Mouse (Mus musculus) C2C12 (cell line): Measurements from ENCODE around the gene Ppdpf.

Experiments
- CEBPB ChIP-seq: IDR thresholded peaks from one replicate; pipeline ENCODE4 v1.6.1; 2011; ENCODE audit warnings: low read depth, mild to moderate bottlenecking, control low read depth, moderate library complexity
- CTCF ChIP-seq: IDR thresholded peaks from one replicate; pipeline ENCODE4 v1.5.1; 2011; ENCODE audit not compliant: control insufficient read depth, insufficient read depth, insufficient read length
- FOSL1 ChIP-seq: IDR thresholded peaks from one replicate; pipeline ENCODE4 v1.8.0; 2011; ENCODE audit warnings: mild to moderate bottlenecking, low read length; ENCODE audit not compliant: poor library complexity, insufficient read depth, severe bottlenecking
- MAX ChIP-seq: IDR thresholded peaks from one replicate; pipeline ENCODE4 v1.6.1; 2011; ENCODE audit warnings: mild to moderate bottlenecking, control low read depth
- MYOD1 ChIP-seq: IDR thresholded peaks from one replicate; pipeline ENCODE4 v1.6.1; 2011; ENCODE audit warnings: low read depth; ENCODE audit not compliant: control insufficient read depth, insufficient read length
- USF1 ChIP-seq: IDR thresholded peaks from one replicate; pipeline ENCODE4 v1.6.1; 2011; ENCODE audit warnings: low read depth, mild to moderate bottlenecking, control low read depth, moderate library complexity

GRCm38 (mm10) chr2:181212389-181213020, 25.5 kb downstream of the Ppdpf start:
- TF ChIP-seq FOSL1: no peak
- no peak for TF ChIP-seq CTCF
- TF ChIP-seq MAX: no peak
- TF ChIP-seq MYOD1: no peak
- TF ChIP-seq CEBPB: no peak
- no peak for TF ChIP-seq USF1
